Mouse (Mus musculus): ENCODE results near the gene Tsg101. TPM values are rescaled to one million over a fixed set of nuclear protein-coding genes. Genes with fewer than 3 reads are reported as not detected.
A peak's percentile ranks its signal among the peaks of the same experiment; 100 is the strongest.

The Tsg101 gene
- polyA plus RNA-seq, 1 experiment from 2014 or later: 315 TPM

DNA sequence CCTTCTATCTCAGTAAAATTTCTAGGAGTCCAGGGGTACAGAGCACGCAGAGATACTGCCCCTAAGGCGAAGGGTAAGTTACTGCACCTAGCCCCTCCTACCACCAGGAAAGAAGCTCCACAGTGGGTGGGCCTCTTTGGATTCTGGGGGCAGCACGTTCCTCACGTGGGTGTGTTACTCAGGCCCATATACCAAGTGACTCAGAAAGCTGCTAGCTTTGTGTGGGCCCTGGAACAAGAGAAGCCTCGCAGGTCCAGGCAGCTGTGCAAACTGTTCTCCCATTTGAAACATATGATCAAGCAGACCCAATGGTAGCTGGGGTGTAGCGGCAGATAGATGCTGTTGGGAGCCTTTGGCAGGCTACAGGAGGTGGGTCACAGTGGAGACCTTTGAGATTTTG lies 60.7 kb downstream of the Tsg101 start:
- no peaks in the 10 kb centered on the region for H3K27me3 ChIP-seq (ENCODE audit: insufficient read depth, poor library complexity, severe bottlenecking)
- WGBS: 64% methylated on average over 6 of the region's 6 CpGs
- no peaks in the 10 kb centered on the region for H3K4me1 ChIP-seq (replicated peaks)
- no peak overlapping the region for H3K27ac ChIP-seq
- no peak for DNase-seq (ENCODE audit: low spot score)
- H3K36me3 ChIP-seq: peaks cover 26% of the 10 kb centered on the region
- no peaks in the 10 kb centered on the region for H3K9me3 ChIP-seq
- no peak overlapping the region for H3K4me3 ChIP-seq

DNA sequence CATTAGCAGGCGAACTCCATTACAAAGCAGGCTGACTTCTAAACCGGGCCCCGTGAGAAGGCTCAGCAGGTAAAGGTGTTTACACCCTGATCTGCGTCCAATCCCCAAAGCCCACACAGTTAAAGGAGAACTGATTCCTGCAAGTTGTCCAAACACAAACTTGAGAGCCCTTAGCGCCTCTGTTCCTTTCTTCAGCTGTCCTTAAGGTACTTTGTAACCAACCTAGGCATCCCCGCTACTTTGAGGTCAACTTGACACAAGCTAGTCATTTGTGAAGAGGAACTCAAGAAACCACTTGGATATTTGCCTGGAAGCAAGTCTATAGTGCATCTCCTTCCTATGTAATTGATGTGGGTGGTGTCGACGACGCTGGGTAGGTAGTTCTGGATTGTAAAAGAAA lies 62.3 kb downstream of the Tsg101 start:
- no peak overlapping the region for H3K4me3 ChIP-seq
- no peaks in the 10 kb centered on the region for H3K4me1 ChIP-seq (replicated peaks)
- 74% methylated on average over 9 of the region's 9 CpGs for WGBS
- peaks cover 42% of the 10 kb centered on the region for H3K36me3 ChIP-seq
- no peaks in the 10 kb centered on the region for H3K27me3 ChIP-seq (ENCODE audit: insufficient read depth, poor library complexity, severe bottlenecking)
- no peak for DNase-seq (ENCODE audit: low spot score)
- H3K27ac ChIP-seq: no peak overlapping the region
- no peaks in the 10 kb centered on the region for H3K9me3 ChIP-seq

DNA sequence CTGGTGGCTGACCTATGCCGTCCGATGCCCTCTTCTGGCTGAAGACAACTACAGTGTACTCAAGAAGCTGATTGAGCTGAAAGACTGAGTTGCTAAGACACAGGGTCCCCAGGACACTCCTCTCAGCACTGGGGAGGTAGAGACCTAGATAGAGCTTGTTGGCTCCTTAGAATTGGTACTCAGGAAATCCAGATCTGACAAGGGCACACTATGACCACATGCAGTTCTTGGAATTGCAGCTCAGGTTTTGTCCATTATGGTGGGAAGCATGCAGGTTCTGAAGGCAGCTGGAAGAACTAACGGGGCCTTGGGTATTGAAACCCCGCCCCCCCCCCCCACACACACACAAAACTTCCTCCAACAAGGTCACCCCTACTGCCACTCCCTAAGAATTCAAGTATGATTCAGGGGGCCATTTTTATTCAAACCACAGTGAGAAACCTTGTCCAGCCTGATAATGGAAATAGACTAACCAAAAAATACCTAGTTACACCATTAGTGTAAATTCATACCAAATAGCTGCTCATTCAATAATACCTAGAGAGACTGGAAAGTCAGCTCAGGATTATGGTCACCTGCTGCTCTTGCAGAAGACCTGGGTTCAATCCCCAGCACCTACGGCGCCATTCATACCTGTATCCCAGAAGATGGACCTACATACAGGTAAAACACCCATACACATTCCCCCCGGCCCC lies 63.8 kb downstream of the Tsg101 start:
- WGBS: 73% methylated on average over 7 of the region's 7 CpGs
- Histone ChIP-seq H3K27ac (no peak overlapping the region), H3K36me3 (peaks cover 56% of the 10 kb centered on the region), H3K4me3 (no peak overlapping the region), H3K9me3 (no peaks in the 10 kb centered on the region), H3K27me3 (ENCODE audit: insufficient read depth, poor library complexity, severe bottlenecking) (no peaks in the 10 kb centered on the region), H3K4me1 (replicated peaks) (no peaks in the 10 kb centered on the region)
- DNase-seq (ENCODE audit: low spot score): no peak

DNA sequence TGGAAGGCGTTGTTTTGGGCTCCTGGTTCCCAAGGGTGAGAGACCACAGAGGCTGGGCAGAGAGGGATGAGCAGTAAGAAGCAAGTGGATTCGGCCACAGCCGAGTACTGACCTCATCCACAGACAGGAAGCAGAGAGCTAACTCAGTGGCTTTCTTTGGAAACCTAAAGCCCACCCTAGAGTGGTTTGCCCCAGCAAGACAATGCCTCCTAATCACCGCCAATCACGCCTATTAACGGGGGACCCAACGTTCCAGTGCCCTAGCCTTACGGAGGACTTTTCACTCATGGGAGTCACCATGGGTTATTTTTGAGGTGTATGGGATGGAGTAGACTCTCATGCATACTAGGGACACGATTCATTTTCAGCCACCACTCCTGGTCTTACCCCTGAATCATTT lies 66.4 kb downstream of the Tsg101 start:
- Histone ChIP-seq H3K4me3 (no peak overlapping the region), H3K9me3 (no peaks in the 10 kb centered on the region), H3K27ac (no peak overlapping the region), H3K27me3 (ENCODE audit: insufficient read depth, poor library complexity, severe bottlenecking) (no peaks in the 10 kb centered on the region), H3K4me1 (replicated peaks) (peaks cover 6% of the 10 kb centered on the region; the same call in 1 of the 2 replicates), H3K36me3 (peaks cover 82% of the 10 kb centered on the region)
- no peak for DNase-seq (ENCODE audit: low spot score)
- WGBS: 92% methylated on average over 9 of the region's 9 CpGs

DNA sequence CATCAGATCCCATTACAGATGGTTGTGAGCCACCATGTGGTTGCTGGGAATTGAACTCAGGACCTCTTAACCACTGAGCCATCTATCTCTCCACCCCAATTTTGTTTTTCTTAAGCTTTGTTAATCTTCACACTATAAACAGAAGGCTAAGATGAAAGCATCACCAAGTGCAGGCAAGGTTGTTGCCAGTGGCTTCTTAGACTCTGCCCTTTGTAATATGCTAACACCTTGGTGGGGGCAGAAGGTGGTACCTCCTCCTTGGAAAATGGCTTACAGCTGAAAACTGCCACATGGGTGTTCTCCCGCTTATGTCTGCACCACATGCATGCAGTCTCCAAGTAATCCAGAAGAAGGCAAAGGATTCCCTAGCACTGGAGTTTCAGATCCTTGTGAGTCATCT lies 67.1 kb downstream of the Tsg101 start:
- H3K27ac ChIP-seq: no peak overlapping the region
- DNase-seq (ENCODE audit: low spot score): no peak
- H3K4me1 ChIP-seq (replicated peaks): peaks cover 7% of the 10 kb centered on the region
- no peaks in the 10 kb centered on the region for H3K27me3 ChIP-seq (ENCODE audit: insufficient read depth, poor library complexity, severe bottlenecking)
- no peak overlapping the region for H3K4me3 ChIP-seq
- 93% methylated on average over 1 of the region's 1 CpGs for WGBS
- peaks cover 89% of the 10 kb centered on the region for H3K36me3 ChIP-seq
- H3K9me3 ChIP-seq: no peaks in the 10 kb centered on the region

DNA sequence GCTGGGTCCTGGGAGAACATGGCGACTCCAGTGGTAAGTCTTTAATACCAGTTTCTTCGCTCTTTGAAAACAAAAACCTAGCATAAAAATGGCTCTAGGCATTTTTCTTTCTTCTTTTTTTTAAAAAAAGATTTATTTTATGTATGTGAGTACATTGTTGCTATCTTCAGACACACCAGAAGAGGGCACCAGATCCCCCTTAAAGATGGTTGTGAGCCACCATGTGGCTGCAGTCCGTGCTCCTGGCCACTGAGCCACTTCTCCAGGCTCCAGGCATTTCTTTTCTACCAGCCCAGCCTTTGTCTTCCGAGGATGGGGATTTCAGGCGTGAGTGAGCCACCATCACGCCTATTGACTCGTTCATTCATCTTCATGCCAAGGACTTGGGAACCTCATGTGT lies 68.7 kb downstream of the Tsg101 start:
- Histone ChIP-seq H3K4me3 (no peak overlapping the region), H3K4me1 (replicated peaks) (peaks cover 20% of the 10 kb centered on the region), H3K27me3 (ENCODE audit: insufficient read depth, poor library complexity, severe bottlenecking) (no peaks in the 10 kb centered on the region), H3K27ac (no peak overlapping the region), H3K36me3 (peaks cover 92% of the 10 kb centered on the region), H3K9me3 (no peaks in the 10 kb centered on the region)
- WGBS: 64% methylated on average over 7 of the region's 7 CpGs
- DNase-seq (ENCODE audit: low spot score): peak; percentile 23

DNA sequence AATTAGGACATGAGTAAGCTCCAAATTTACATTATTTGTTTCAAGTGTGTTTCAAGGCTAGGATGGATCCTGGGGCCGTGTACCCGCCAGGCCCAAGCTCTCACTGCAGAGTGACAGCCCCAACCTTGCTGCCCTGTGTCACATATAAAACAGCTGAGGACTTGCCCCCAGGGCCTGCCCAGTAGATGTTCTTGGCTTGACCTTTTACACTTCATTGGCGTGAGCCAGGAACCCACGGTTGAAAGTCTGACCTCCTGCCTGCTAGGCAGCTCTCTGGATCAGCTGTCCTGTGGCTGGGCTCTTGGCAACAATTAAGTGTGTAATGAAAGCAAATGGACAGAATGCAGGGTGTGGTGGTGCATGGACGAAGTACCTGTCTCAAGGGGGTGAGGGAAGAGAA lies 70.5 kb downstream of the Tsg101 start:
- Histone ChIP-seq H3K4me1 (replicated peaks) (peaks cover 36% of the 10 kb centered on the region), H3K4me3 (no peak overlapping the region), H3K9me3 (no peaks in the 10 kb centered on the region), H3K27ac (no peak overlapping the region), H3K27me3 (ENCODE audit: insufficient read depth, poor library complexity, severe bottlenecking) (no peaks in the 10 kb centered on the region), H3K36me3 (peaks cover 75% of the 10 kb centered on the region)
- no peak for DNase-seq (ENCODE audit: low spot score)
- WGBS: 67% methylated on average over 5 of the region's 5 CpGs

DNA sequence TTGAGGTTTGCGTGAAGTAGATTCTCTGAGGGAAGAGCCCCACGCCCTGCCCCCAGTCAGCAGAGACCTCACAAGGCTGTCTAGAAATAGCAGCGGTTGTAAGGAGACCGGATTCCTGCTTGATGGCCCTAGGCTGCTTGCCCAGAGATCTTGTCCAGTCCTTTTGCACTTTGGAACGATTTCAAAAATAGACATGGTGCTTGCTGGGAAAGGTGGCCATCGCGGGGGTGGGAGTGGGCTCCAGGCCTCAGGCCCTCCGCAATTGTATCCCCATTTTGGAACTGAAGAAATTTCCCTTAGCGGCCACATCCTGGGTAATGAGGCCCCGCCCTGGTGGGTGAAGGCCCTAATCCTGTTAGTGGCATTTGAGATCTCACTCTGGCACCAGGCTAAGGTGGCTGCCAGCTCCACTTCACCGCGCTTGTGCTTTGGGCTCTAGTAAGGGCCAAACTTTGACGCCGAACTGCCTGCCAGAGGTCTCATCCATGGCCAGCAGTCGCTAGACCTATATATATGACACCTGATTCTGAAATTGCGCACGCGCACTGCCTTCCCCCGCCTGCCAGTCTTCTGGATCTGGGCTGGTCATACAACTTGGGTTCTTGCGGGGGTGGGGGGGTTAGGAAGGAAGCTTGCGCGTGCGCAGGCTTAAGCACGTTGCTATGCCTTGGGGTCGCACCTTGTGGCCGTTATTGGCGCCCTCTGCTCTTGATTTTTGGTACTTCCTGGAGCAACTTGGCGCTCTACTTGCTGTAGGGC lies 73.1 kb downstream of the Tsg101 start:
- Histone ChIP-seq H3K4me3 (peak overlapping the region; percentile 94), H3K27ac (peak overlapping the region; percentile 99), H3K36me3 (peaks cover 49% of the 10 kb centered on the region), H3K27me3 (ENCODE audit: insufficient read depth, poor library complexity, severe bottlenecking) (peaks cover 15% of the 10 kb centered on the region; the same call in 1 of the 2 replicates), H3K9me3 (no peaks in the 10 kb centered on the region), H3K4me1 (replicated peaks) (peaks cover 47% of the 10 kb centered on the region)
- DNase-seq (ENCODE audit: low spot score): peak; percentile 83
- 2% methylated on average over 28 of the region's 28 CpGs for WGBS

DNA sequence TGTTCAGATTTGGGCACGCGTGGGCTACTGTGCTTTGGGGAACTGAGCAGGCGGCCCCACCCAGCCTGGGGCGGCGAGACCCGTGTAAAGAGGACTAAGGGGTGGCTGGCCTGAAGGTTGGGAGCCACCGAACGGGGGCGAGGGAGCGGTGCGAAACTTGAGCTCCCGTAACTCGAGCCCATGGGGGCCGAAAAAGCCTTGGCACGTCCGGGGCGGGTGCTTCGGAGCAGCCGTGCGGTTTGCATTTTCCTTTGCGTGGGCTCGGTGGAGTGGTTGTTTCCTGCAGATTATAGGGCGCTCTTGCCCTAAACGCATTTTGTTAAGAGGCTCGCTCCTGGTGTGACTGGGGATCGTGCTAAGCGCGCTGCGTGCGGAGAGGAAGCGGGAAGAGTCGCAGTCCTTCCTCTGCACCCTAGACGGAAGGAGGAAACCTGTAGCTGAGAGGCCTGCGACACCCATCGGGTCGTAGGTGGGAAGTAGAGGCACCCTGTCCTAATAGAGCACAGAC lies 73.7 kb downstream of the Tsg101 start:
- Histone ChIP-seq H3K27ac (peak overlapping the region; percentile 99), H3K4me3 (peak overlapping the region; percentile 94), H3K27me3 (ENCODE audit: insufficient read depth, poor library complexity, severe bottlenecking) (peaks cover 21% of the 10 kb centered on the region; the same call in 1 of the 2 replicates), H3K4me1 (replicated peaks) (peaks cover 53% of the 10 kb centered on the region), H3K9me3 (no peaks in the 10 kb centered on the region), H3K36me3 (peaks cover 43% of the 10 kb centered on the region)
- WGBS: under 1% methylated on average over 36 of the region's 36 CpGs
- DNase-seq (ENCODE audit: low spot score): peak; percentile 50

DNA sequence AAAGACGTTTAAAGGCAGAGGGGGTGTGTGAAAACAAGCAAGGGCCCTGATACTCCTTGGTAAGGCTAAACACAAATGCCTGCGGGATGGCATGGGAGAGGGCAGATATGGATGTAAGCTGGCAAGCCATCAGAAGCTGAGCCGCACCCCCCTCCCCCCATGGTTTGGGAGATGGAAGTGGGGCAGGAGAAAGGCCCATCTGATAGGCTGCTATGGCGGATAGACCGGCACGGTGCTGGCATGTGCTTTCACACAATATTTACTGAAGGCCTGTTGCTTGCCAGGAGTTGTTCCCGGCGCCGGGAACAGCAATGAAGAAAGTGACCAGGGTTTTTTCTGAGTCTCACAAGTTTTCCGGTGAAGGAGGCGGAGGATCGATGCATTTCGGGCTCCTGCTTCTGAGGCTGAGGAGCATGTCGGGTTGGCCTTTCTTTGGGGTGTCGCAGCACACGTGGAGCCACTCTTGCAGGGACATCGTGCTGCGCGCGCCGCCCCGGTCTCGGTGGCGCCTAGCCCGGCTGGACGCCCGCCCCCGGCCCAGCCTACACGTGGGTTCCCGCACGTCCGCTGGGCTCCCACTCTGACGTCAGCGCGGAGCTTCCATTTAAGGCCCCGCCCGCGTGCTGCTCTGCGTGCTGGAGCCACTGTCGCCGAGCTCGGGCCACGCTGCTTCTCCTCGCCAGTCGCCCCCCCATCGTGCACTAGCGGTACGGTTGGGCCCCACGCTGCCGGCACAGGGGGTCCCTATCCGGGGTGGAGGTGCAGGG lies 74.4 kb downstream of the Tsg101 start:
- peak; percentile 93 for DNase-seq (ENCODE audit: low spot score)
- H3K27me3 ChIP-seq (ENCODE audit: insufficient read depth, poor library complexity, severe bottlenecking): peaks cover 27% of the 10 kb centered on the region; the same call in 1 of the 2 replicates
- H3K4me1 ChIP-seq (replicated peaks): peaks cover 59% of the 10 kb centered on the region
- peak overlapping the region; percentile 94 for H3K4me3 ChIP-seq
- peak overlapping the region; percentile 99 for H3K27ac ChIP-seq
- WGBS: under 1% methylated on average over 51 of the region's 51 CpGs
- H3K36me3 ChIP-seq: peaks cover 36% of the 10 kb centered on the region
- H3K9me3 ChIP-seq: no peaks in the 10 kb centered on the region

DNA sequence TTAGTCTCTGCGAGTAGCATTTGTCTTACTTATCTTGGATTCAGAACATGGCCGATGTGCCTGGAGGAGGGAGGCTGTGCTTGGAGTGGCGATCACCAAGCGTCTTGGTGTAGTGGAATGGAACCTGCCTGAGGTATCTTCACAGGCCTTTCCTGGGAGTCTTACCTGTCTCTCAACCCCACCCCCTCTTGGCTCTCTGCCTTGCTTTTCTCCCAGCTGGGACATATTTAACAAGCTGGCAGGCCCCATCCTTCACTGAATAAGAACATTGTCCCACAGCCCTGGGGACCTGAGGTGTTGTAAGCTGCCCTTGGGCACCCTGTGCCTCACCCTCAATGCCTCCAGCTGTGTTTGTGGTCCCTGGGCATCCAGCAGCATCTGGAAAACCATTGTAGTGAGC lies 76.2 kb downstream of the Tsg101 start:
- DNase-seq (ENCODE audit: low spot score): no peak
- Histone ChIP-seq H3K4me1 (replicated peaks) (peaks cover 71% of the 10 kb centered on the region), H3K4me3 (no peak overlapping the region), H3K27me3 (ENCODE audit: insufficient read depth, poor library complexity, severe bottlenecking) (peaks cover 27% of the 10 kb centered on the region; the same call in 1 of the 2 replicates), H3K36me3 (peaks cover 18% of the 10 kb centered on the region), H3K9me3 (no peaks in the 10 kb centered on the region), H3K27ac (0 out of 2 replicates have a peak overlapping the region, but pooled peaks have one; percentile 2)
- WGBS: 87% methylated on average over 4 of the region's 4 CpGs

DNA sequence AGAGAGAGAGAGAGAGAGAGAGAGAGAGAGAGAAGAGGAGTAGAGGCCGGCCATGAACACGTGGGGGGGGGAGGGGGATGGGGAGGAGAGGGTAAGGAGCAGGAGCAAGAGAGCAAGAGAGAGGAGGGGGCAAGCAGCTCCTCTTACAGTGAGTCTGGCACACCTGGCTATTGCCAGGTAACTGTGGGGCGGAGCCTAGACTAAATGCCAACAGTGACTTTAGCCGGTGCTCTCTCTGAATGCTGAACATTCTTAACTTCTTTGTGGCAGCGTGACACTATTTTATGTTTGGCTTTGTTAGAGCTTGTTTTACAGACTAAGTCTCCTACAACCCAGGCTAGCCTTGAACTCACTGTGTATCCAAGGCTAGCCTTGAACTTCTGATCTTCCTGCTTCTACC lies 77.5 kb downstream of the Tsg101 start:
- H3K4me1 ChIP-seq (replicated peaks): peaks cover 77% of the 10 kb centered on the region
- H3K27me3 ChIP-seq (ENCODE audit: insufficient read depth, poor library complexity, severe bottlenecking): peaks cover 27% of the 10 kb centered on the region; the same call in 1 of the 2 replicates
- DNase-seq (ENCODE audit: low spot score): no peak
- no peak overlapping the region for H3K4me3 ChIP-seq
- no peaks in the 10 kb centered on the region for H3K9me3 ChIP-seq
- H3K27ac ChIP-seq: no peak overlapping the region
- H3K36me3 ChIP-seq: peaks cover 5% of the 10 kb centered on the region; the same call in 1 of the 2 replicates
- WGBS: 31% methylated on average over 5 of the region's 5 CpGs

All from hindbrain, embryonic 10.5 days (tissue).